Mouse (Mus musculus): ENCODE results near the gene Gm9508. TPM values are rescaled to one million over a fixed set of nuclear protein-coding genes. Genes with fewer than 3 reads are reported as not detected.
"Not testable (repeated sequence)": the region's sequence is repeated elsewhere in the genome, so short reads cannot be mapped to it uniquely, and the experiment has no call there.

The Gm9508 gene
- polyA plus RNA-seq, 1 experiment from 2014 or later = not detected

DNA sequence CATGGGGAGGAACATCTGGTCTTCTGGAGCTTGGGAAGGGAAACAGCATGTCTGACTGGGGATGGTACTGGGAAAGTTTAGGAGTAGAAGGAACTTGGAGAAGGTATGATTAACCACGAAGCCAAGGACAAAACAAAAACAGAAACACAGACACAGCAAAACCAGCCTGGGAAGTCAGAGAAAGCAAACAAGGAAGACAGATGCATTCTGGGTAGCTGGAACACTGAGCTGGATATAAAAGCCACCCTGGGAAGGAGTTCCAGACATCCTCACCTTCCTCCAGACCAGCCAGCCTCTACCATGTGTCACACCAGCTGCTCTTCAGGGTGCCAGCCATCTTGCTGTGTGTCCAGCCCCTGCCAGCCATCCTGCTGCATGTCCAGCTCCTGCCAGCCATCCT, 18.5 kb upstream of the Gm9508 start, which contains the start of gene Gm10142:
Gm10142 (plus strand) TSS at position 301 of the 400 bp plus-strand sequence.
- Histone ChIP-seq H3K27me3 (replicated peaks; ENCODE audit: control insufficient read depth, insufficient read depth, low read length) (no peaks in the 10 kb centered on the region), H3K27ac (ENCODE audit: low read depth) (no peak within 1 kb of the TSS), H3K9ac (ENCODE audit: low read length) (no peak within 1 kb of the TSS), H3K4me1 (replicated peaks; ENCODE audit: control insufficient read depth, insufficient read depth, low read length) (no peaks in the 10 kb centered on the region), H3K4me2 (ENCODE audit: low read length) (no peak within 1 kb of the TSS), H3K4me3 (ENCODE audit: low read depth, low read length) (no peak within 1 kb of the TSS), H3K9me3 (ENCODE audit: control insufficient read depth, low read length) (0 out of 2 replicates have a peak, but pooled peaks cover 4% of the 10 kb centered on the region), H3K36me3 (ENCODE audit: control insufficient read depth, insufficient read depth, low read length) (no peaks in the 10 kb centered on the region)
- ATAC-seq (replicated peaks; ENCODE audit: low FRiP score, low TSS enrichment, low read depth) = no peak
- DNase-seq (ENCODE audit: low spot score) = no peak
- WGBS = 82% methylated on average over 1 of the region's 1 CpGs

- Histone ChIP-seq H3K4me2 (ENCODE audit: low read length) (no peak overlapping the region), H3K4me1 (replicated peaks; ENCODE audit: control insufficient read depth, insufficient read depth, low read length) (no peaks in the 10 kb centered on the region), H3K27ac (ENCODE audit: low read depth) (no peak overlapping the region), H3K9me3 (ENCODE audit: control insufficient read depth, low read length) (0 out of 2 replicates have a peak, but pooled peaks cover 4% of the 10 kb centered on the region), H3K36me3 (ENCODE audit: control insufficient read depth, insufficient read depth, low read length) (no peaks in the 10 kb centered on the region), H3K27me3 (replicated peaks; ENCODE audit: control insufficient read depth, insufficient read depth, low read length) (no peaks in the 10 kb centered on the region), H3K4me3 (ENCODE audit: low read depth, low read length) (no peak overlapping the region), H3K9ac (ENCODE audit: low read length) (no peak overlapping the region)
- DNase-seq (ENCODE audit: low spot score) = no peak
- WGBS = 65% methylated on average over 4 of the region's 4 CpGs
- ATAC-seq (replicated peaks; ENCODE audit: low FRiP score, low TSS enrichment, low read depth) = no peak
Observed at GRCm38 (mm10) chr10:77713734-77714133, 16.7 kb upstream of the Gm9508 start.

DNA sequence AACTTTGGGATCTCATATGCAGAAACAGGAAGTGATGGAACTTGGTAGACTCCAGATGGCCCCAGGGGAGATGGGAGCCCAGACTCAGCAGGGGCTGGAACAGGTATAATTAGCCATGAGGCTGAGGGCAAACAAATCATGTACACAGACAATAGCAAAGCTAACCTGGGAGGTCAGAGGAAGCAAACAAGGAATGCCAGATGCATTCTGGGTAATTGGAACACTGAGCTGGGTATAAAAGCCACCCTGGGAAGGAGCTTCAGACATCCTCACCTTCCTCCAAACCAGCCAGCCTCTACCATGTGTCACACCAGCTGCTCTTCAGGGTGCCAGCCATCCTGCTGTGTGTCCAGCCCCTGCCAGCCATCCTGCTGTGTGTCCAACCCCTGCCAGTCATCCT, 14.1 kb upstream of the Gm9508 start, which contains the start of gene Gm10024:
Gm10024 (plus strand) TSS at position 301 of the 400 bp plus-strand sequence.
- H3K4me1 ChIP-seq (replicated peaks; ENCODE audit: control insufficient read depth, insufficient read depth, low read length); H3K4me2 ChIP-seq (ENCODE audit: low read length); H3K36me3 ChIP-seq (ENCODE audit: control insufficient read depth, insufficient read depth, low read length); H3K4me3 ChIP-seq (ENCODE audit: low read depth, low read length); H3K9me3 ChIP-seq (ENCODE audit: control insufficient read depth, low read length); H3K9ac ChIP-seq (ENCODE audit: low read length); H3K27ac ChIP-seq (ENCODE audit: low read depth); ATAC-seq (replicated peaks; ENCODE audit: low FRiP score, low TSS enrichment, low read depth); H3K27me3 ChIP-seq (replicated peaks; ENCODE audit: control insufficient read depth, insufficient read depth, low read length); DNase-seq (ENCODE audit: low spot score): not testable (repeated sequence)

DNA sequence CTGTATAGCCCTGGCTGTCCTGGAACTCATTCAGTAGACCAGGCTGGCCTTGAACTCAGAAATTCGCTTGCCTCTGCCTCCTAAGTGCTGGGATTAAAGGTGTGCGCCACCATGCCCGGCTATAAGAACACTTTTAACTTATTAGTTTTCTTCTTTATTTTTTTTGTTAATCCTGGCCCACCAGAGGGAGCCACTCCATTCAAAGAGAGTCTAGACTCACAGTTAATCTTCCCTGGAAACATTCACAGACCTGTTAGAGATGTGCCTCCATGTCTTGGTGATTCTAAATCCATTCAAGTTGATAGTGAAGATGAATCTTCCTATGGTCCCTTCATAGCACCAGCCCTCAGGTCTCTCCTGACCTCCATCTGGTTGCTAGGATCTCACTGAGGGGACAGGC, 12.8 kb upstream of the Gm9508 start:
- no peak overlapping the region for H3K9ac ChIP-seq (ENCODE audit: low read length)
- H3K9me3 ChIP-seq (ENCODE audit: control insufficient read depth, low read length) = 0 out of 2 replicates have a peak, but pooled peaks cover 4% of the 10 kb centered on the region
- H3K36me3 ChIP-seq (ENCODE audit: control insufficient read depth, insufficient read depth, low read length) = no peaks in the 10 kb centered on the region
- H3K4me2 ChIP-seq (ENCODE audit: low read length) = no peak overlapping the region
- no peak overlapping the region for H3K4me3 ChIP-seq (ENCODE audit: low read depth, low read length)
- no peaks in the 10 kb centered on the region for H3K27me3 ChIP-seq (replicated peaks; ENCODE audit: control insufficient read depth, insufficient read depth, low read length)
- WGBS = 89% methylated on average over 3 of the region's 3 CpGs
- ATAC-seq (replicated peaks; ENCODE audit: low FRiP score, low TSS enrichment, low read depth) = no peak
- DNase-seq (ENCODE audit: low spot score) = no peak
- H3K4me1 ChIP-seq (replicated peaks; ENCODE audit: control insufficient read depth, insufficient read depth, low read length) = no peaks in the 10 kb centered on the region
- no peak overlapping the region for H3K27ac ChIP-seq (ENCODE audit: low read depth)

DNA sequence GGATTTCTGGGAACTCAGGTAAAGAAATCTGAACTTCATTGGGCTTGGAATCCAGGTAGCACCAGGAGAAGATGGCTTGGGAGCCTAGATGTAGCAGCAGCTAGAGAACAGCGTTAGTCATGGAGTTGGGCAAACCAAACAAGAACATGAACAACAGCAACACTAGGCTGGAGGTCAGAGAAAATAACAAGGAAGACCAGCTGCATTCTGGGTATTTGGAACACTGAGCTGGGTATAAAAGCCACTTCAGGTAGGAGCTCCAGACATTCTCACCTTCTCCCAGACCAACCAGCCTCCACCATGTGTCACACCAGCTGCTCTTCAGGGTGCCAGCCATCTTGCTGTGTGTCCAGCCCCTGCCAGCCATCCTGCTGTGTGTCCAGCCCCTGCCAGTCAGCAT, 9.3 kb upstream of the Gm9508 start, which contains the start of gene Gm10272:
Gm10272 (plus strand) TSS at position 301 of the 400 bp plus-strand sequence.
- DNase-seq (ENCODE audit: low spot score) = no peak
- Histone ChIP-seq H3K4me3 (ENCODE audit: low read depth, low read length) (no peak within 1 kb of the TSS), H3K9ac (ENCODE audit: low read length) (no peak within 1 kb of the TSS), H3K27me3 (replicated peaks; ENCODE audit: control insufficient read depth, insufficient read depth, low read length) (no peaks in the 10 kb centered on the region), H3K9me3 (ENCODE audit: control insufficient read depth, low read length) (peaks cover 10% of the 10 kb centered on the region; the same call in 1 of the 2 replicates), H3K27ac (ENCODE audit: low read depth) (no peak within 1 kb of the TSS), H3K4me1 (replicated peaks; ENCODE audit: control insufficient read depth, insufficient read depth, low read length) (no peaks in the 10 kb centered on the region), H3K36me3 (ENCODE audit: control insufficient read depth, insufficient read depth, low read length) (no peaks in the 10 kb centered on the region), H3K4me2 (ENCODE audit: low read length) (no peak within 1 kb of the TSS)
- ATAC-seq (replicated peaks; ENCODE audit: low FRiP score, low TSS enrichment, low read depth) = no peak
- WGBS = 91% methylated on average over 1 of the region's 1 CpGs

GRCm38 (mm10) chr10:77690356-77690807, 6.7 kb downstream of the Gm9508 start, which contains the start of gene Gm19402:
Gene Gm19402, minus strand, starts transcription at chr10:77690757.
- H3K9ac ChIP-seq (ENCODE audit: low read length); H3K4me2 ChIP-seq (ENCODE audit: low read length); H3K36me3 ChIP-seq (ENCODE audit: control insufficient read depth, insufficient read depth, low read length); H3K9me3 ChIP-seq (ENCODE audit: control insufficient read depth, low read length); H3K27ac ChIP-seq (ENCODE audit: low read depth); H3K4me1 ChIP-seq (replicated peaks; ENCODE audit: control insufficient read depth, insufficient read depth, low read length); ATAC-seq (replicated peaks; ENCODE audit: low FRiP score, low TSS enrichment, low read depth); H3K4me3 ChIP-seq (ENCODE audit: low read depth, low read length); DNase-seq (ENCODE audit: low spot score): not testable (repeated sequence)
- WGBS = 74% methylated on average over 3 of the region's 3 CpGs
- H3K27me3 ChIP-seq (replicated peaks; ENCODE audit: control insufficient read depth, insufficient read depth, low read length) = peaks cover 25% of the 10 kb centered on the region

DNA sequence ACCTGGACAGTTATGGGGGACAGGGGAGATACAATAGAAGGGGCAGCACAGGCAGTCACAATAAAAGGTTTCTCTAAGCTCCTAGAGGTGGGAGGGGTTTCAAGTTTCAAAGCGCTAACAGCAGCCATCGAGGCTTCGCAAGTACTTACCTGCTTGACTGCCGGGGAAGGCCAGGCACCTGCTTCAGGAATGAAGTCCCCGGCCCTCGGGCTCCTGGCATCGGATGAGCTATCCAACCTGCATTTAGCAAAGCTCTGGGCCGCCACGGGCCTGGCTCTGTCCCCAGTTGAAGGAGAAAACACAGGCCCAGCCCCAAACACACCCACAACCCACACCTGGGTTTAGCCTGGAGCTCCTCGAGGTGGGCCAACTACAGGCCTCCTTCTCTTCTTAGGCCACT, 10.0 kb downstream of the Gm9508 start:
- H3K9ac ChIP-seq (ENCODE audit: low read length) = no peak overlapping the region
- no peaks in the 10 kb centered on the region for H3K9me3 ChIP-seq (ENCODE audit: control insufficient read depth, low read length)
- no peaks in the 10 kb centered on the region for H3K36me3 ChIP-seq (ENCODE audit: control insufficient read depth, insufficient read depth, low read length)
- DNase-seq (ENCODE audit: low spot score) = no peak
- no peak for ATAC-seq (replicated peaks; ENCODE audit: low FRiP score, low TSS enrichment, low read depth)
- no peak overlapping the region for H3K27ac ChIP-seq (ENCODE audit: low read depth)
- H3K4me3 ChIP-seq (ENCODE audit: low read depth, low read length) = no peak overlapping the region
- WGBS = 25% methylated on average over 10 of the region's 10 CpGs
- H3K4me2 ChIP-seq (ENCODE audit: low read length) = no peak overlapping the region
- H3K27me3 ChIP-seq (replicated peaks; ENCODE audit: control insufficient read depth, insufficient read depth, low read length) = peaks cover 36% of the 10 kb centered on the region
- H3K4me1 ChIP-seq (replicated peaks; ENCODE audit: control insufficient read depth, insufficient read depth, low read length) = no peaks in the 10 kb centered on the region

DNA sequence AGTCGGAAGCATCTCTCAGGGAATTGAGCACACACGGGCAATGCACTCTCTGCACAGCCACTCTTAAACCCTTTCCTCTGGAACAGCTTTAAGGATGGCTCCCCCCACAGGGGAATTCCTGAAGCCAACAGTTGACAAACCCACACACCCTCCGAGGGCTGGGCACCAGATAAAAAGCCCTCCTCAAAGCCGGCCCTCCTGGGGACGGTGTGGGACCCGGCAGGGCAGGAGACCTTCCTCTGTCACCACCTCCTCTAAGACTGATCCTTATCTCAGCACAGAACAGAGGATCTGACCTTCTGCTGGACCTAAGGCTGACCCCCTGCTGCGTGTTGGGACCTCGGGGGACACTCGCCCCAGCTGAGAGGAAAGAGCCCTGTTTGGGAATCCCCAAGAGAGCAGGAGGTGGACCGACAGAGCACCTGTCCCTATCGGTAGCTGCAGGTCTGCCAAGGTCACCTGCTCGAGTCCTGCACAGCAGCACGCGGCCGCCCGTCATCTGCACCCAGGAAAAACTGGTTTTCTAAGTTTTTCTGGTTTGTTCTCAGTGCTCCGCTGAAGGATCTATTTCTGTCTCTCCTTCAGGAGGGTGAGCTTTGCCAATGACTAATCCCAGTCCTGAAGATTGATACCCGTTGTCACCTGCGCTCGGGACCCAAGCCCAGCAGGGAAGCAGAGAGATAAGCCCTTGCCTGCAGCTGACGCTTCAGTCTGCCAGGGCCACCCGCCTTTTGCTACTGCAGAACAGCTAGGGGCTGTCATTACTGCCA, 11.0 kb downstream of the Gm9508 start, which contains the start of gene Tspear:
Tspear (plus strand) TSS at position 675 of the 770 bp plus-strand sequence.
- H3K27me3 ChIP-seq (replicated peaks; ENCODE audit: control insufficient read depth, insufficient read depth, low read length) = peaks cover 36% of the 10 kb centered on the region
- H3K9me3 ChIP-seq (ENCODE audit: control insufficient read depth, low read length) = no peaks in the 10 kb centered on the region
- DNase-seq (ENCODE audit: low spot score) = peak; percentile 60
- no peaks in the 10 kb centered on the region for H3K4me1 ChIP-seq (replicated peaks; ENCODE audit: control insufficient read depth, insufficient read depth, low read length)
- H3K36me3 ChIP-seq (ENCODE audit: control insufficient read depth, insufficient read depth, low read length) = no peaks in the 10 kb centered on the region
- ATAC-seq (replicated peaks; ENCODE audit: low FRiP score, low TSS enrichment, low read depth) = peak; percentile 78
- no peak within 1 kb of the TSS for H3K27ac ChIP-seq (ENCODE audit: low read depth)
- H3K4me3 ChIP-seq (ENCODE audit: low read depth, low read length) = no peak within 1 kb of the TSS
- no peak within 1 kb of the TSS; the same call in 1 of the 2 replicates for H3K4me2 ChIP-seq (ENCODE audit: low read length)
- 4% methylated on average over 22 of the region's 22 CpGs for WGBS
- H3K9ac ChIP-seq (ENCODE audit: low read length) = no peak within 1 kb of the TSS

All from intestine, embryonic 14.5 days (tissue).